Mouse (Mus musculus) hindbrain, embryonic 11.5 days (tissue): ENCODE measurements at regions not wholly inside any gene's neighbourhood (a gene's known extent, or its start where the extent isn't known, plus 50 kb on each side); places are given as distances from the start of the nearest gene placed in this dataset.
A peak's percentile ranks its signal among the peaks of the same experiment; 100 is the strongest.

Experiments used
- ATAC-seq: fragments of 200-750 bp; cut with Nextera tagmentation; 2 replicates; pipeline ENCODE4 v1.8.0; 2017; ENCODE audit warnings: mild to moderate bottlenecking, moderate TSS enrichment, moderate library complexity; ENCODE audit not compliant: low FRiP score
- DNase-seq: peaks from one replicate; pipeline ENCODE4 v3.0.0-alpha.2; 2015; ENCODE audit warnings: low spot score
- H3K27ac ChIP-seq: fragments of 300-500 bp; sonication (generic); 2 replicates; pipeline ENCODE4 v1.5.1; 2014; ENCODE audit warnings: mild to moderate bottlenecking, low read depth, low read length
- H3K27me3 ChIP-seq: fragments of 300-500 bp; sonication (generic); 2 replicates; pipeline ENCODE4 v1.6.1; 2014; ENCODE audit warnings: mild to moderate bottlenecking, low read length, moderate library complexity, mixed read lengths; ENCODE audit not compliant: control insufficient read depth, insufficient read depth
- H3K36me3 ChIP-seq: fragments of 300-500 bp; sonication (generic); 2 replicates; pipeline ENCODE4 v1.6.1; 2014; ENCODE audit warnings: mild to moderate bottlenecking, low read length, moderate library complexity, mixed read lengths; ENCODE audit not compliant: control insufficient read depth, insufficient read depth
- H3K4me1 ChIP-seq: fragments of 300-500 bp; sonication (generic); replicated peaks from 2 replicates; pipeline ENCODE4 v1.6.1; 2014; ENCODE audit warnings: low read length, mixed read lengths; ENCODE audit not compliant: control insufficient read depth, insufficient read depth
- H3K4me2 ChIP-seq: fragments of 300-500 bp; sonication (generic); replicated peaks from 2 replicates; pipeline ENCODE4 v1.6.1; 2014; ENCODE audit warnings: mild to moderate bottlenecking, low read depth, low read length
- H3K4me3 ChIP-seq: fragments of 300-500 bp; sonication (generic); 2 replicates; pipeline ENCODE4 v1.5.1; 2014; ENCODE audit warnings: low read depth, low read length
- H3K9ac ChIP-seq: fragments of 300-500 bp; sonication (generic); 2 replicates; pipeline ENCODE4 v1.6.1; 2014; ENCODE audit warnings: low read depth, low read length
- H3K9me3 ChIP-seq: fragments of 300-500 bp; sonication (generic); 2 replicates; pipeline ENCODE4 v1.6.1; 2016; ENCODE audit warnings: low read length; ENCODE audit not compliant: control insufficient read depth
- WGBS: fragments of 180-500 bp; shearing (Covaris S2); extraction: QIAGEN DNeasy Blood & Tissue Kit; methylation state at CpG from one replicate; pipeline ENCODE4 v1.1.7; 2014; 5-methylcytosine and 5-hydroxymethylcytosine counted together

DNA sequence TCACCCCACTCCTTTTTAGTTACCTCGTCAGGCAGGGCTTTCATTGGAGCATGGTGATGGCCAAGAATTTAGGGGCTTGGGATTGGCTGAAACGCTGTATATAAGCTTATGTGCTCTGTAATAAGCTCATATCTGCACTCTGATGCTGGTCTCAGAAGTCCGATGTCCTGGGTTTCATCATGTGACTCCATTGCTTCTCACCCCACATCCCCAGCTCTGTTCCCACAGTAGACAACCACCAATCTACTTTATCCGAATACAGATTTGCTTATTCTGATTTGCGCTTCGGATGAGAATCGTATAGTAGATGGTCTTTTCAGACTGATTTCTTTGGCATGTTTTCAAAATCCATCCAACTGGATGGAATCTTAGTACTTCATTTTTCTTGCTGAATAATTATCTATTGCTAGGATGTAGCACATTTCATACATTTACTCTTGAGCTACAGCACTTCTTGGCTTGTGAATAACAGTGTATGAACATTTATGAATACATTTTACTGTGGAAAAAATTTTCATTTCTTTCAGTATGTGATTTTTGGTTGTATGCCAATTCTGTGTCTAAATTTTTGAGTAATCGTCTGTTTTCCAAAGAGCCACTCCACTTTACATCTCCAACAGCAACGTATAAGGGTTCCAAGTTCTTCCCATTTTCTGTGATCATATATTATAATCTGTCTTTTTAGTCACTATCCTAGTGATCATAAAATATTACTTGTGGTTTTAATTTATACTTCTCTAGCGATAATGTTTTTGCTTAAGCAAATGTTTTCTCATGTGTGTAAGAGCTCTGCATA lies 185.7 kb downstream of the Hace1 start:
- DNase-seq (no peak), ATAC-seq (no peak)
- WGBS: 91% methylated on average over 10 of the region's 10 CpGs
- H3K4me3 ChIP-seq: no peak overlapping the region
- H3K9me3 ChIP-seq: no peaks in the 10 kb centered on the region
- no peak overlapping the region for H3K9ac ChIP-seq
- H3K4me2 ChIP-seq: no peak overlapping the region
- no peaks in the 10 kb centered on the region for H3K4me1 ChIP-seq
- no peak overlapping the region for H3K27ac ChIP-seq
- no peaks in the 10 kb centered on the region for H3K27me3 ChIP-seq
- H3K36me3 ChIP-seq: no peaks in the 10 kb centered on the region

DNA sequence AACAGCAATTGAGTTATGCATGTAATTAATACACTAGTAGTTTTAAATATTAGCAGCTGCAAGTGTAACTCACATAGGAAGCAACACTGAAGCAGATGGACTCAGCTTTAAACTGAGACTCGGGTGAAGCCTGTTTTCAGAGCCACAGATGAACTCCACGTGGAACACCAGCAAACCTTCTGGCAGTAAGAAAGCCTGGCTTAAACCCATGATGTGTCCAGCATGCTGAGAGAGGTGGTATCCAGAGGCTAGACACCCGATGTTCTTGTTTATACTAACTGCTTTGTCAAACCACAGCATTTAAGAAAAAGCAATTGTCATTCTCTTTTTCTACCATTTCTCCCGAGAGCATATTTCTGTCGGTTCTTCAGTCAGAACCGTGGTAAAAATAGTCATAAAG lies 202.1 kb downstream of the Hace1 start:
- Histone ChIP-seq H3K27ac (no peak overlapping the region), H3K27me3 (no peaks in the 10 kb centered on the region), H3K4me2 (no peak overlapping the region), H3K36me3 (no peaks in the 10 kb centered on the region), H3K9ac (no peak overlapping the region), H3K4me1 (peaks cover 6% of the 10 kb centered on the region), H3K4me3 (no peak overlapping the region), H3K9me3 (no peaks in the 10 kb centered on the region)
- no peak for DNase-seq
- WGBS: 19% methylated on average over 6 of the region's 6 CpGs
- ATAC-seq: no peak

DNA sequence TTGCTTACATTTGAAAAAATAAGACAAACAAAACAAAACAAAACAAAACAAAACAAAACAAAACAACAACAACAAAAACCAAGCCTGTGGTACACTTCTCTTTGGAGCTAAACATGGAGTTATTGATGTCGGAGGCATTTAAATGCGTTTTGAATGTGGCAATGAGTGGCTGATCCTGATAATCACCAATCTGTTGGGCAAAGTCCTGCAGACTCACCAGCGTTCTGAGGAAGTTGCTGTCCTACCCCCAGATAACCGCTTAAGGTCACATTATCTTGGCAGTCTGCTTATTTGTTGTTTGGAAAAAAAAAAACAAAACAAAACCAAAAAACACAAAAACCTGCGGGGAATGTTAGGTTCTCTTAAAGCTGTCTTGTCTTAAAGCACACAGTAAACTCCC lies 205.4 kb downstream of the Hace1 start:
- no peak overlapping the region for H3K9ac ChIP-seq

DNA sequence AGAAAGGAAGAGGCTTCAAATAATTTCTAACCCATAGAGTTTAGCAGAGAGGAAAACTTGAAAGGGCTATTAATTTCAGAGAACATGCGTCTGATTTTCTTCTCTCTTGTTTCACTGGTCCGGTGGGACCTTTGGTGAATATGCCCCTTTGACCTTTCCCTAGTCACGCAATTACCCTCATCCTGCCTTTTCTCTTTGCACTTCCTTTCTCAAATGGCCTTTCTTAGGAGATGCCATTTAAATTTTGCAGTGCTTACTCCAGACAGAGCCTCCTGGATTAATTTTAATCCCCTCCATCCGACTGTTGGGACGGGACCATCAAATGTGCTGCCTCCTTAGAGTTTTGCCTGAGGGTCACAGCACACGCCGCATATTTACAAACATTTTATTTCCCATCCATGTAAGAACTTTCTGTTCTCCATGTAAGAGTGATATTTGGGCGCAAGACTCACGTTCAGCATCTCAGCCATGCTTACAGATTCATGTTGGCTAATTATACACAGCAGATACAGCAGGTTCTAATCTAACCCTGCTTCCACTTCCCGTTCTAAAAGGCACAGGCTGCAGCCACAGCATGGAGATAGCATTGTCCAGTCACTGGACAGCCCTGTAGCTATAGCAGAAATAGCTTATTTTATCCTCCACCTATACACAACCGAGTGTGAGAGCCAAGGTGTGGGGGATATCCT lies 206.0 kb downstream of the Hace1 start:
- no peak overlapping the region for H3K4me2 ChIP-seq
- DNase-seq (peak; percentile 45), ATAC-seq (peak; percentile 62)
- H3K9me3 ChIP-seq: no peaks in the 10 kb centered on the region
- H3K36me3 ChIP-seq: no peaks in the 10 kb centered on the region
- peak overlapping the region; percentile 78 for H3K27ac ChIP-seq
- H3K4me1 ChIP-seq: peaks cover 6% of the 10 kb centered on the region
- no peak overlapping the region for H3K9ac ChIP-seq
- 13% methylated on average over 11 of the region's 11 CpGs for WGBS
- H3K27me3 ChIP-seq: no peaks in the 10 kb centered on the region
- no peak overlapping the region for H3K4me3 ChIP-seq

More for the DNA sequence above, 205.4 kb downstream of the Hace1 start:
- Histone ChIP-seq H3K9me3 (no peaks in the 10 kb centered on the region), H3K4me2 (no peak overlapping the region), H3K27ac (no peak overlapping the region), H3K4me1 (peaks cover 6% of the 10 kb centered on the region), H3K27me3 (no peaks in the 10 kb centered on the region), H3K4me3 (no peak overlapping the region), H3K36me3 (no peaks in the 10 kb centered on the region)
- DNase-seq (no peak), ATAC-seq (no peak)
- 45% methylated on average over 5 of the region's 5 CpGs for WGBS

DNA sequence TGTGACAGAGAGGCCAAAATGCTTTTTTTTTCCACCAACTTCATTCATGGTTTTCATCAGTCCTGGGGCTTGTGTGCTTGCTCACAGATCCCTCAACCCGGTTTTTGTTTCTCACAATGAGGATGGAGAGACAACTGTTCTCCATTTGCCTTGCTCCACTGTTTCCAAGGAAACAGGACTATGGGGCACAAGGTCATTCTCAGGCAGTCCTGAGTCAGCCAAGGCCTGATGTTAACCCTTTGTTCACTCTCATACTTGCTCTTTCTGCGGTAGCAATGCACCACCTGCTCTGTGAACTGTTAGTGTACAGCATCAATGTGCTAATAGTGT lies 206.5 kb downstream of the Hace1 start:
- Histone ChIP-seq H3K9me3 (no peaks in the 10 kb centered on the region), H3K27ac (peak overlapping the region; percentile 78), H3K4me2 (no peak overlapping the region), H3K4me1 (peaks cover 6% of the 10 kb centered on the region), H3K36me3 (no peaks in the 10 kb centered on the region), H3K27me3 (no peaks in the 10 kb centered on the region), H3K4me3 (no peak overlapping the region), H3K9ac (no peak overlapping the region)
- ATAC-seq: peak; percentile 89
- WGBS: 3% methylated on average over 2 of the region's 2 CpGs
- peak; percentile 66 for DNase-seq

DNA sequence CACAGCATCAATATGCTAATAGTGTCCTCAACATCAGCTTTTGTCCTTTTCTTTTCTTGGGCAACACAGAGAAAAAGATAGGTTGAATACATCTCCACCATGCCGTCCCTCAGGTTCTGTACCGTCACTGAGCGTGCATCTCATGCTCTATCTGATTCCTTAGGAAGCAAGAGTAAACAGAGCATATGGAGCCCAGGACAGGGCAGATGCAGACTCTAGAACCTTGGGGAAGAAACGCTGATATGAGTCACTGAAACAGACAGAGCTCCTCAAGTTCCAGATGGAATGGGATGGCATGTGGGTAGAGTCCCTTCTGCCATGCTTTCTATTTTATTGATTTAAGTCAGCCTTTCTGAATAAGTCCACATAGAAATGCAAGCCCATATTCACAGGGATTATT lies 206.9 kb downstream of the Hace1 start:
- 39% methylated on average over 4 of the region's 4 CpGs for WGBS
- H3K4me3 ChIP-seq: no peak overlapping the region
- peak; percentile 57; the same call in 1 of the 2 replicates for ATAC-seq

DNA sequence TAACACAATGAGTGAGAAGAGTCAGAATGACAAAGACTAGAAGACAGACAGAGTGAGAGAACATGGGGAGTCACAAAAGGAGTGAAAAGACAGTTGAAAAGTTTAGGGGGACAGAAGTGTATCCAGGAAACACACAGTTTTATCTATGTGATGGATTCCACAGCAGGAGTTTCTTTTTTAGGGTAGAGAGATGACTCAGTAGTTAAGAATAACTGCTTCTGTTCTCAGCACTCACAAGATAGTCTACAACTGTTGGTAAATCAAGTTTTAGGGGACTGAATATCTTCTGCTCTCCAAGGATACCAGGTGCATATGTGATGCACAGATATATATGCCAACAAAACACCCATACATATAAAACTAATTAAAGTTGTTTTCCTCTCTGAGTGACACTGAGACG lies 210.7 kb downstream of the Hace1 start:
- no peaks in the 10 kb centered on the region for H3K9me3 ChIP-seq
- H3K36me3 ChIP-seq: no peaks in the 10 kb centered on the region
- H3K4me1 ChIP-seq: peaks cover 4% of the 10 kb centered on the region
- no peak overlapping the region for H3K4me2 ChIP-seq
- H3K27ac ChIP-seq: no peak overlapping the region
- H3K27me3 ChIP-seq: no peaks in the 10 kb centered on the region
- H3K4me3 ChIP-seq: no peak overlapping the region
- ATAC-seq (no peak), DNase-seq (no peak)
- no peak overlapping the region for H3K9ac ChIP-seq
- 74% methylated on average over 1 of the region's 1 CpGs for WGBS

More for the DNA sequence above, 206.9 kb downstream of the Hace1 start:
- Histone ChIP-seq H3K4me1 (peaks cover 6% of the 10 kb centered on the region), H3K9me3 (no peaks in the 10 kb centered on the region), H3K36me3 (no peaks in the 10 kb centered on the region), H3K27ac (0 out of 2 replicates have a peak overlapping the region, but pooled peaks have one; percentile 78), H3K27me3 (no peaks in the 10 kb centered on the region), H3K9ac (no peak overlapping the region), H3K4me2 (no peak overlapping the region)
- no peak for DNase-seq

DNA sequence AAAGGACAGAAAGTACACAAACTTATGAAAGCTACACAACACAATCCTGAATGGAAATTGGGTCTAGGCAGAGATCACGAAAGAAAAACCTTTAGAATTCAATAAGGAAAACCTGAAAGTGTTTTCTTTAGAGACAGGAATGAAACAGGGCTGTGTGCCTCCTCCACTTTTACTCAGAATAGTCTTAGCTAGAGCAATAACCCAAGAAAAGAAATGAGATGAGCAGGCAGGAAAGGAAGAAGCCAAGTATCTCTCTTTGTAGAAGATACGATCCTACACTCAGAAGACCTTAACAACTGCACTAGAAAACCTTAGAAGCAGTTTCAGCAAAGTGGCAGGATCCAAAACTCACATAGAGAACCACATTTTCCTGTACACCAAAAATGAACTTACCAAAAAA lies 218.0 kb downstream of the Hace1 start:
- Histone ChIP-seq H3K9ac (no peak overlapping the region), H3K4me3 (no peak overlapping the region), H3K27me3 (no peaks in the 10 kb centered on the region), H3K36me3 (no peaks in the 10 kb centered on the region), H3K4me2 (no peak overlapping the region), H3K9me3 (no peaks in the 10 kb centered on the region), H3K4me1 (no peaks in the 10 kb centered on the region), H3K27ac (no peak overlapping the region)
- 97% methylated on average over 2 of the region's 2 CpGs for WGBS
- no peak for ATAC-seq
- no peak for DNase-seq
